ENCODE assay signal across 14 mouse cellular contexts in the genomic region with DNA sequence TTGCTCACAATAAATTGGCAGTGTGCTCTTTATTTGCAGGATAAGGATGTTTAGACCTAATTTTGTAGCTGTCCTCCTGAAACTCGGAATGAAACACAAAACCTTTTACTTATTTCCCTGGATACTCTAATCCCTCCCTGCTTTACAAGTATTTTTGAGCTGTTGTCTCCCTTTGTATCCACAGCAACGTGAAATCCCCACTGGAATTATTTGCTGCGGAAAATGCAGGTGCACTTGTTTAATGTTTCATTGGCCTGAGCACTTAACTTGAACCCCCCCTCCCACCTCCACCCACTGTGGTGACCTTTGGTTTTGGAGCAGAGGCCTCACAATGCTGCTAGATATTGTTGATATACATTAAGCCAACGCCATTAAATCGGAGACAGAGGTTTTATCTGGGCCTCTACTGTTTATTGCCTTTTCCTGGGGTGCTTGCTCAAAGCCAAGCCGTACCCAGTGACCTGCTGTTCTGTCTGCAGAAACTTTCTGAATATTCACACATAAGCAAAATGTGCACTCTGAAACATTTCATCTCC.
"Had no signal": no experiment of that assay in that cellular context is flagged by ENCODE, and none has a peak within 500 bp of the region (broad histone marks: within the 10 kb centered on the region; RNA-seq: fewer than 3 reads in every experiment).

No protein-coding gene starts in this region.

- H3K9ac ChIP-seq: limb, embryonic 15.5 days; liver, embryonic 13.5 days; liver, postnatal 0 days; lung, embryonic 15.5 days; neural tube, embryonic 12.5 days had no signal

- H3K27ac ChIP-seq: kidney, postnatal 0 days; limb, embryonic 15.5 days; liver, embryonic 13.5 days; lung, embryonic 15.5 days; macrophage; neural tube, embryonic 12.5 days; stomach, postnatal 0 days had no signal

- H3K27me3 ChIP-seq: limb, embryonic 15.5 days; liver, embryonic 13.5 days; lung, embryonic 15.5 days; megakaryocyte, embryonic 14.5 days; neural tube, embryonic 12.5 days had no signal

- H3K4me2 ChIP-seq: limb, embryonic 15.5 days; liver, embryonic 13.5 days; lung, embryonic 15.5 days; neural tube, embryonic 12.5 days had no signal

- H3K9me3 ChIP-seq: limb, embryonic 15.5 days; liver, embryonic 13.5 days; lung, embryonic 15.5 days; megakaryocyte, embryonic 14.5 days; neural tube, embryonic 12.5 days had no signal

- H3K4me3 ChIP-seq: limb, embryonic 15.5 days; liver, embryonic 13.5 days; lung, embryonic 15.5 days; megakaryocyte, embryonic 14.5 days; neural tube, embryonic 12.5 days had no signal

- H3K4me1 ChIP-seq: limb, embryonic 15.5 days; lung, embryonic 15.5 days had no signal

- H3K36me3 ChIP-seq: limb, embryonic 15.5 days; liver, embryonic 13.5 days; lung, embryonic 15.5 days; neural tube, embryonic 12.5 days had no signal

- DNase-seq: kidney, adult 9 months; kidney, postnatal 36 days; layer of hippocampus, adult 9-11 months; layer of hippocampus, postnatal 36 days; liver, embryonic 13.5 days; liver, postnatal 0 days; lung, postnatal 14 days had no signal

- ATAC-seq: liver, postnatal 0 days had no signal
